Mouse (Mus musculus) heart, postnatal 4 days (tissue): ENCODE data around the gene Cyp20a1. TPM values are rescaled to one million over a fixed set of nuclear protein-coding genes. Genes with fewer than 3 reads are reported as not detected.

Experiments
- total RNA-seq, 2 experiments: library from RNA; stranded (reverse); gene quantifications; 2 replicates each; pipeline ENCODE4 v1.2.3; 2021

The Cyp20a1 gene
- total RNA-seq, 2 experiments from 2014 or later: 19.7 to 19.9 TPM

Other genes with a start within 250 kb of the Cyp20a1 start
- 10 to 100 TPM; 10.5 to 10.6 TPM for gene Carf, start 245.1 kb upstream of the Cyp20a1 start, total RNA-seq
- 10 to 100 TPM; 12.3 to 15.5 TPM for gene Wdr12, start 244.7 kb upstream of the Cyp20a1 start, total RNA-seq
- gene Nbeal1, start 162.7 kb upstream of the Cyp20a1 start, total RNA-seq: 10 to 100 TPM; 39.4 to 43.8 TPM
- 10 to 100 TPM; 40.6 to 47.6 TPM for gene Abi2, start 66.3 kb downstream of the Cyp20a1 start, total RNA-seq
- 100 to 1,000 TPM; 147 to 153 TPM for gene Raph1, start 223.8 kb downstream of the Cyp20a1 start, total RNA-seq